Mouse (Mus musculus) E14TG2a.4 (cell line): ENCODE measurements around the gene Ric8b.

Experiments
- CTCF ChIP-seq: conservative IDR thresholded peaks from 2 replicates; pipeline ENCODE4 v1.5.1; 2014; ENCODE audit warnings: low read length
- NANOG ChIP-seq: IDR thresholded peaks from 2 replicates; pipeline ENCODE4 v1.6.1; 2014; ENCODE audit warnings: borderline replicate concordance, low read length, mixed read lengths
- POU5F1 ChIP-seq: IDR thresholded peaks from 2 replicates; pipeline ENCODE4 v1.6.1; 2014; ENCODE audit warnings: low read length, borderline replicate concordance

DNA sequence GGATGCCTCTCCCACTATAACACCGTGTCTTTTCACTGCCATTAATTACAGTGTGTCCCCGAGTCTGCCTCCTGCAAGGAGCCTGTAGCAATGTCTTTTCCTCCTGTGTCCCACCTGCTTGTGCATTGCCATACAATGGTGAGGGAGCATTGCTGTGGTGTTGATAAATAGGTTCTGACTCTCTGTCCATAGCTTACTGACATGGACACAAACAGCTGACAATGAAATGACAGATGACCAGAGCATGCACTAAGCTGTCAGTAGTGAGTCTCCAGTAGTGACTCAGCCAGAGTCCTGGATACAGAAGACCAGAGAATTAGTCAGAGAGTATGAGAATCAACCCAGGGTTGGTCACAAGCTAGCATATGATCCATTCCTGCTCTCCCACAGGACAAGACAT is 93.7 kb downstream of the Ric8b start:
- no peak for TF ChIP-seq CTCF
- TF ChIP-seq POU5F1: no peak
- no peak for TF ChIP-seq NANOG
